ENCODE assay signal across 8 mouse cellular contexts in the genomic region with DNA sequence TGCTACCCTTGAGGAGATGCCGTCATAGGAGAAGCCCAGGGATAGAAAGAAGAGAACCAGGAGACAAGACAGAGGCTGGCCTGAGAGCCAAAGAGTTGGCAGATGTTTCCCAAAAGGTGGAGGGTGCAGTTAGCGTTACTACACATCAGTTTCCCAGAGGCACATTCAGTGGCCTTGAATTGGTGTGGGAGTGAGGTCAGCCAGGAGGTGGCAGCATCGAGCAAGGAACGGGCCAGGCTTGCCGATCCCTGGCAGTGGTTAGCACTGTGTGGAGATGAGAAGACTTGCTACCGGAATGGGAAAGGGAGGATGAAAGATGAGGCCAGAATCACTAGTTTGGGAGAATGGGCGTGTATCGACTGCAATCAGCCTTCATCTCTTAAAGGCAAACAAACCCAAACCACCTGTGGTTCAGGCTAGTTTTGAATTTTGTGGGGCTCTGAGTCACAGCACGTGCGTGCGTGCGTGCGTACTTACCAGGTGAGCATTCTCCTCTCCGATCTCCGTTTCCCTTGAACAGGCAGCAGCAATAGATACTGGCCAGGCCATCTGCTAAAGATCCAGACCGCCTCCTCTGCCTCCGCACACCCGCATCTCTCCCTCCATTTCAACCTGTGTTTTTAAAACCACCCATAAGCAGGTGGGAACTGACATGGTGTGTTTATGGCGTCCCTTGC. TPM values are rescaled to one million over a fixed set of nuclear protein-coding genes. Genes with fewer than 3 reads are reported as not detected.
DNase-seq lines count a peak whose midpoint lies in the region; ATAC-seq and TF ChIP-seq lines count a peak whose summit lies in the region.

No protein-coding gene starts in this region.

- DNase-seq in brain, adult 2 months (ENCODE audit: low read depth, low spot score): peak; percentile 89
- DNase-seq in heart, postnatal 0 days (ENCODE audit: low spot score): peak; percentile 77
- peak; percentile 47 for DNase-seq in large intestine, adult 2 months (ENCODE audit: low read depth, low spot score)
- DNase-seq in liver, postnatal 0 days: peak; percentile 87
- DNase-seq in testis, postnatal 14 days (ENCODE audit: low spot score): peak; percentile 72

- H3K4me1 ChIP-seq in heart, postnatal 0 days (ENCODE audit: control insufficient read depth, insufficient read depth): peaks cover 19% of the 10 kb centered on the region
- no peaks in the 10 kb centered on the region for H3K4me1 ChIP-seq in liver, postnatal 0 days (ENCODE audit: insufficient read depth)
- H3K4me1 ChIP-seq in olfactory bulb, adult 2 months (ENCODE audit: control insufficient read depth, insufficient read depth, low read length): peaks cover 10% of the 10 kb centered on the region

- no peak for TF ChIP-seq POLR2A in olfactory bulb, adult 2 months (IDR thresholded peaks at IDR 0.05; ENCODE audit: insufficient read depth, low read depth, low read length)

- H3K27me3 ChIP-seq in heart, postnatal 0 days (ENCODE audit: control insufficient read depth, insufficient read depth, low read length): 0 out of 2 replicates have a peak, but pooled peaks cover 12% of the 10 kb centered on the region
- H3K27me3 ChIP-seq in liver, postnatal 0 days (ENCODE audit: insufficient read depth, low read length): peaks cover 6% of the 10 kb centered on the region; the same call in 1 of the 2 replicates

- H3K4me2 ChIP-seq in heart, postnatal 0 days (ENCODE audit: low read depth, low read length): no peak overlapping the region
- no peak overlapping the region for H3K4me2 ChIP-seq in liver, postnatal 0 days (ENCODE audit: low read depth, low read length)

- WGBS in heart, postnatal 0 days: 45% methylated on average over 19 of the region's 19 CpGs
- 46% methylated on average over 19 of the region's 19 CpGs for WGBS in large intestine, adult 2 months
- 45% methylated on average over 19 of the region's 19 CpGs for WGBS in liver, postnatal 0 days (ENCODE audit: insufficient replicate concordance)
- WGBS in olfactory bulb, adult 2 months: 57% methylated on average over 19 of the region's 19 CpGs

- H3K36me3 ChIP-seq in heart, postnatal 0 days (replicated peaks; ENCODE audit: control insufficient read depth, insufficient read depth, low read length): no peaks in the 10 kb centered on the region
- no peaks in the 10 kb centered on the region for H3K36me3 ChIP-seq in liver, postnatal 0 days (replicated peaks; ENCODE audit: insufficient read depth, low read length)

- H3K9ac ChIP-seq in heart, postnatal 0 days (replicated peaks; ENCODE audit: low read depth, low read length): no peak overlapping the region
- H3K9ac ChIP-seq in liver, postnatal 0 days (replicated peaks): no peak overlapping the region

- peak; percentile 45 for ATAC-seq in CD4-positive, CD25-positive, alpha-beta regulatory T cell, adult 4 months
- ATAC-seq in erythroblast, adult 5-6 weeks (replicated peaks; ENCODE audit: low FRiP score, poor library complexity, severe bottlenecking): peak; percentile 89
- peak; percentile 49 for ATAC-seq in heart, postnatal 0 days (ENCODE audit: insufficient read depth, low read depth)
- peak; percentile 70 for ATAC-seq in liver, postnatal 0 days

- TF ChIP-seq CTCF in heart, postnatal 0 days (IDR thresholded peaks at IDR 0.05; ENCODE audit: low read depth): peak; percentile 98
- peak; percentile 98 for TF ChIP-seq CTCF in liver, postnatal 0 days (IDR thresholded peaks at IDR 0.05; ENCODE audit: low read depth)
- peak; percentile 83 for TF ChIP-seq CTCF in olfactory bulb, adult 2 months (IDR thresholded peaks at IDR 0.05; ENCODE audit: insufficient read depth, low read depth, low read length)

- H3K9me3 ChIP-seq in heart, postnatal 0 days (replicated peaks; ENCODE audit: control insufficient read depth, low read length): no peaks in the 10 kb centered on the region
- no peaks in the 10 kb centered on the region for H3K9me3 ChIP-seq in liver, postnatal 0 days (ENCODE audit: low read length)

- no peak overlapping the region for H3K4me3 ChIP-seq in heart, postnatal 0 days (ENCODE audit: low read depth, low read length)
- no peak overlapping the region for H3K4me3 ChIP-seq in liver, postnatal 0 days (ENCODE audit: low read depth, low read length)
- no peak overlapping the region for H3K4me3 ChIP-seq in olfactory bulb, adult 2 months (ENCODE audit: insufficient read depth, low read depth, low read length)

- no peak for TF ChIP-seq EP300 in heart, postnatal 0 days (IDR thresholded peaks at IDR 0.05; ENCODE audit: low read depth)
- no peak for TF ChIP-seq EP300 in liver, postnatal 0 days (IDR thresholded peaks at IDR 0.05; ENCODE audit: low read depth)

- H3K27ac ChIP-seq in heart, postnatal 0 days (ENCODE audit: low read depth): no peak overlapping the region
- H3K27ac ChIP-seq in liver, postnatal 0 days (ENCODE audit: low read depth): no peak overlapping the region
- no peak overlapping the region for H3K27ac ChIP-seq in olfactory bulb, adult 2 months (ENCODE audit: insufficient read depth, low read depth, low read length)

RNA-seq across cellular contexts. Expression of gene Tnnt2, which starts 29.5 kb away (rescaled TPM):
- polyA plus RNA-seq in CD4-positive, CD25-positive, alpha-beta regulatory T cell, adult 4 months (2017; shearing (Covaris generic)): 1 to 10 TPM in 1 of 2 experiments, under 1 TPM in 1; 0.83 to 1.4 TPM
- total RNA-seq in erythroblast, adult 5-6 weeks (2015; ENCODE audit: low replicate concordance): not detected in 2 replicates
- not detected in 2 replicates for total RNA-seq in erythroblast, adult 5-6 weeks (2017; ENCODE audit: low replicate concordance)
- total RNA-seq in heart, postnatal 0 days (2014; rRNA removed; ENCODE audit: low replicate concordance): 1,865 and 1,929 TPM in 2 replicates
- polyA plus RNA-seq in heart, postnatal 0 days (2015; fragmentation: Nextera tagmentation; extraction: Ambion mirVana): 13,184 and 14,025 TPM in 2 replicates
- 1.9 and 2.3 TPM in 2 replicates for polyA plus RNA-seq in large intestine, adult 2 months (2012; rRNA removed)
- 3.2 and 3.6 TPM in 2 replicates for polyA plus RNA-seq in liver, postnatal 0 days (2015; fragmentation: Nextera tagmentation; extraction: Ambion mirVana)
- not detected in 2 replicates for polyA plus RNA-seq in olfactory bulb, adult 2 months (2012; ENCODE audit: insufficient read depth, insufficient read length, low replicate concordance, missing spikeins)

RNA-seq across cellular contexts. Expression of gene Lad1, which starts 47.3 kb away (rescaled TPM):
- polyA plus RNA-seq in CD4-positive, CD25-positive, alpha-beta regulatory T cell, adult 4 months (2017; shearing (Covaris generic)): 10 to 100 TPM in 1 of 2 experiments, 1 to 10 TPM in 1; 9.2 to 13.6 TPM
- total RNA-seq in erythroblast, adult 5-6 weeks (2015; ENCODE audit: low replicate concordance): not detected in 2 replicates
- total RNA-seq in erythroblast, adult 5-6 weeks (2017; ENCODE audit: low replicate concordance): not detected in 2 replicates
- total RNA-seq in heart, postnatal 0 days (2014; rRNA removed; ENCODE audit: low replicate concordance): 4.4 and 32.9 TPM in 2 replicates
- 9.1 and 11.1 TPM in 2 replicates for polyA plus RNA-seq in heart, postnatal 0 days (2015; fragmentation: Nextera tagmentation; extraction: Ambion mirVana)
- 281 and 293 TPM in 2 replicates for polyA plus RNA-seq in large intestine, adult 2 months (2012; rRNA removed)
- polyA plus RNA-seq in liver, postnatal 0 days (2015; fragmentation: Nextera tagmentation; extraction: Ambion mirVana): 0.42 and 0.77 TPM in 2 replicates
- not detected in 2 replicates for polyA plus RNA-seq in olfactory bulb, adult 2 months (2012; ENCODE audit: insufficient read depth, insufficient read length, low replicate concordance, missing spikeins)

RNA-seq across cellular contexts. Expression of gene Pkp1, which starts 53.4 kb away (rescaled TPM):
- not detected for polyA plus RNA-seq in CD4-positive, CD25-positive, alpha-beta regulatory T cell, adult 4 months (2017; shearing (Covaris generic))
- total RNA-seq in erythroblast, adult 5-6 weeks (2015; ENCODE audit: low replicate concordance): not detected in 2 replicates
- total RNA-seq in erythroblast, adult 5-6 weeks (2017; ENCODE audit: low replicate concordance): not detected in 2 replicates
- 0.58 TPM in 1 of 2 replicates, not detected in the other for total RNA-seq in heart, postnatal 0 days (2014; rRNA removed; ENCODE audit: low replicate concordance)
- polyA plus RNA-seq in heart, postnatal 0 days (2015; fragmentation: Nextera tagmentation; extraction: Ambion mirVana): 0.05 TPM in 2 replicates
- 15.1 and 19.9 TPM in 2 replicates for polyA plus RNA-seq in large intestine, adult 2 months (2012; rRNA removed)
- 0.05 TPM in 1 of 2 replicates, not detected in the other for polyA plus RNA-seq in liver, postnatal 0 days (2015; fragmentation: Nextera tagmentation; extraction: Ambion mirVana)
- polyA plus RNA-seq in olfactory bulb, adult 2 months (2012; ENCODE audit: insufficient read depth, insufficient read length, low replicate concordance, missing spikeins): not detected in 2 replicates

Comparison
In these comparisons a context has a peak if more than half of its experiments do, and no peak if none do; other contexts are left out.
1. RNA of gene Tnnt2, which starts 29.5 kb away (polyA plus RNA-seq): 13,184 to 14,025 TPM in heart, postnatal 0 days; 3.2 to 3.6 TPM in liver, postnatal 0 days, 1.9 to 2.3 TPM in large intestine, adult 2 months, 0.83 to 1.4 TPM in CD4-positive, CD25-positive, alpha-beta regulatory T cell, adult 4 months and not detected in olfactory bulb, adult 2 months; every median in the first group is over 1,000 times any median in the second.
2. RNA of gene Lad1, which starts 47.3 kb away (polyA plus RNA-seq): 281 to 293 TPM in large intestine, adult 2 months; 9.2 to 13.6 TPM in CD4-positive, CD25-positive, alpha-beta regulatory T cell, adult 4 months, 9.1 to 11.1 TPM in heart, postnatal 0 days, 0.42 to 0.77 TPM in liver, postnatal 0 days and not detected in olfactory bulb, adult 2 months; every median in the first group is over 10 times any median in the second.
3. Peak in every context shown above with its lines, with median percentiles within 50 percentile points of each other: ATAC-seq, DNase-seq and CTCF ChIP-seq.